Mouse (Mus musculus) lung, postnatal 25 days (tissue): Measurements from ENCODE around the gene Spire2.
"Not testable (repeated sequence)": the region's sequence is repeated elsewhere in the genome, so short reads cannot be mapped to it uniquely, and the experiment has no call there.

ENCODE experiments used
- DNase-seq: peaks from one replicate; pipeline ENCODE4 v3.0.0; 2022; ENCODE audit warnings: low spot score

Gene Spire2

GRCm38 (mm10) chr8:123384883-123385540, 52.5 kb downstream of the Spire2 start:
- peak; percentile 16 for DNase-seq

GRCm38 (mm10) chr8:123387041-123387440, 54.5 kb downstream of the Spire2 start:
- DNase-seq = no peak

- DNase-seq = no peak
These were observed 55.3 kb downstream of the Spire2 start for GRCm38 (mm10) chr8:123387801-123388200.

GRCm38 (mm10) chr8:123389026-123389425, 56.5 kb downstream of the Spire2 start:
- DNase-seq = peak; percentile 64

- no peak for DNase-seq
These were observed 65.8 kb downstream of the Spire2 start for GRCm38 (mm10) chr8:123398308-123398707.

- no peak for DNase-seq
These were observed 69.4 kb downstream of the Spire2 start for GRCm38 (mm10) chr8:123401936-123402335.

- DNase-seq = no peak
These were observed 70.3 kb downstream of the Spire2 start for GRCm38 (mm10) chr8:123402730-123403326.

- DNase-seq = no peak
These were observed 72.0 kb downstream of the Spire2 start for GRCm38 (mm10) chr8:123404521-123404920.

- DNase-seq = peak; percentile 48
These were observed 74.3 kb downstream of the Spire2 start, which contains the start of gene Mc1r for GRCm38 (mm10) chr8:123406786-123407185. TSS of gene Mc1r (plus strand) at chr8:123407107.

- no peak for DNase-seq
These were observed 75.1 kb downstream of the Spire2 start for GRCm38 (mm10) chr8:123407612-123408011.

GRCm38 (mm10) chr8:123408586-123409544, 76.4 kb downstream of the Spire2 start:
- no peak for DNase-seq

- DNase-seq = no peak
These were observed 77.6 kb downstream of the Spire2 start for GRCm38 (mm10) chr8:123410049-123410587.

- DNase-seq = no peak
These were observed 78.3 kb downstream of the Spire2 start for GRCm38 (mm10) chr8:123410788-123411187.

- no peak for DNase-seq
These were observed 78.7 kb downstream of the Spire2 start, which contains the start of gene Tubb3 for GRCm38 (mm10) chr8:123411246-123411645. TSS of gene Tubb3 (plus strand) at chr8:123411424.

- DNase-seq = no peak
These were observed 79.3 kb downstream of the Spire2 start for GRCm38 (mm10) chr8:123411781-123412327.

GRCm38 (mm10) chr8:123412560-123413170, 80.2 kb downstream of the Spire2 start:
- no peak for DNase-seq

- no peak for DNase-seq
These were observed 81.7 kb downstream of the Spire2 start for GRCm38 (mm10) chr8:123414255-123414654.

- DNase-seq = not testable (repeated sequence)
These were observed 82.6 kb downstream of the Spire2 start for GRCm38 (mm10) chr8:123414997-123415696.

- no peak for DNase-seq
These were observed 83.7 kb downstream of the Spire2 start for GRCm38 (mm10) chr8:123415967-123416943.
